Mouse (Mus musculus) hindbrain, embryonic 12.5 days (tissue): ENCODE data around the gene Lrrfip2. TPM values are rescaled to one million over a fixed set of nuclear protein-coding genes. Genes with fewer than 3 reads are reported as not detected.

Experiments
- ATAC-seq: fragments of 200-750 bp; cut with Nextera tagmentation; 2 replicates; pipeline ENCODE4 v1.8.0; 2017; ENCODE audit warnings: moderate TSS enrichment; ENCODE audit not compliant: low FRiP score
- H3K27ac ChIP-seq: fragments of 300-500 bp; sonication (generic); 2 replicates; pipeline ENCODE4 v1.5.1; 2016; ENCODE audit warnings: mild to moderate bottlenecking
- H3K27me3 ChIP-seq: fragments of 300-500 bp; sonication (generic); 2 replicates; pipeline ENCODE4 v1.6.1; 2016; ENCODE audit warnings: mild to moderate bottlenecking
- H3K36me3 ChIP-seq: fragments of 300-500 bp; sonication (generic); 2 replicates; pipeline ENCODE4 v1.6.1; 2016; ENCODE audit warnings: mild to moderate bottlenecking
- H3K4me1 ChIP-seq: fragments of 300-500 bp; sonication (generic); 2 replicates; pipeline ENCODE4 v1.6.1; 2016
- H3K4me2 ChIP-seq: fragments of 300-500 bp; sonication (generic); replicated peaks from 2 replicates; pipeline ENCODE4 v1.6.1; 2016; ENCODE audit warnings: mild to moderate bottlenecking
- H3K4me3 ChIP-seq: fragments of 300-500 bp; sonication (generic); 2 replicates; pipeline ENCODE4 v1.5.1; 2016; ENCODE audit warnings: mild to moderate bottlenecking
- H3K9ac ChIP-seq: fragments of 300-500 bp; sonication (generic); 2 replicates; pipeline ENCODE4 v1.6.1; 2016; ENCODE audit warnings: mild to moderate bottlenecking, moderate library complexity
- H3K9me3 ChIP-seq: fragments of 300-500 bp; sonication (generic); replicated peaks from 2 replicates; pipeline ENCODE4 v1.6.1; 2016; ENCODE audit warnings: mild to moderate bottlenecking
- whole genome bisulfite sequencing: fragments of 180-500 bp; shearing (Covaris S2); methylation state at CpG from one replicate; pipeline ENCODE4 v1.1.7; 2016; 5-methylcytosine and 5-hydroxymethylcytosine counted together
- polyA plus RNA-seq: library from polyadenylated mRNA; unstranded; fragments of >200 nt; fragmentation: Nextera tagmentation; extraction: Ambion mirVana; gene quantifications from 2 replicates; pipeline ENCODE4 v1.2.1, GENCODE M21; 2016

Gene Lrrfip2
- polyA plus RNA-seq, 1 experiment from 2014 or later = 50.5 TPM

- 84% methylated on average over 6 of the region's 6 CpGs for WGBS
- Histone ChIP-seq H3K9ac (no peak overlapping the region), H3K9me3 (no peaks in the 10 kb centered on the region), H3K27ac (no peak overlapping the region), H3K27me3 (no peaks in the 10 kb centered on the region), H3K4me3 (no peak overlapping the region), H3K4me2 (no peak overlapping the region), H3K36me3 (peaks cover 59% of the 10 kb centered on the region), H3K4me1 (no peaks in the 10 kb centered on the region)
- ATAC-seq = no peak
These were observed 126.0 kb downstream of the Lrrfip2 start for GRCm38 (mm10) chr9:111243384-111243783.

GRCm38 (mm10) chr9:111245546-111245945 is 128.2 kb downstream of the Lrrfip2 start:
- H3K27ac ChIP-seq = no peak overlapping the region
- WGBS = 79% methylated on average over 6 of the region's 6 CpGs
- ATAC-seq = no peak
- no peak overlapping the region for H3K4me3 ChIP-seq
- no peaks in the 10 kb centered on the region for H3K4me1 ChIP-seq
- H3K9me3 ChIP-seq = no peaks in the 10 kb centered on the region
- H3K27me3 ChIP-seq = no peaks in the 10 kb centered on the region
- peaks cover 50% of the 10 kb centered on the region for H3K36me3 ChIP-seq
- no peak overlapping the region for H3K9ac ChIP-seq
- no peak overlapping the region for H3K4me2 ChIP-seq

GRCm38 (mm10) chr9:111247682-111248246 is 130.4 kb downstream of the Lrrfip2 start:
- peaks cover 50% of the 10 kb centered on the region for H3K36me3 ChIP-seq

GRCm38 (mm10) chr9:111252161-111252869 is 134.9 kb downstream of the Lrrfip2 start:
- Histone ChIP-seq H3K27ac (no peak overlapping the region), H3K4me2 (no peak overlapping the region), H3K36me3 (peaks cover 60% of the 10 kb centered on the region), H3K27me3 (no peaks in the 10 kb centered on the region), H3K4me3 (no peak overlapping the region), H3K9me3 (no peaks in the 10 kb centered on the region), H3K9ac (no peak overlapping the region), H3K4me1 (no peaks in the 10 kb centered on the region)
- ATAC-seq = no peak
- 75% methylated on average over 7 of the region's 7 CpGs for WGBS

More at GRCm38 (mm10) chr9:111247682-111248246, 130.4 kb downstream of the Lrrfip2 start:
- no peaks in the 10 kb centered on the region for H3K4me1 ChIP-seq
- H3K27me3 ChIP-seq = no peaks in the 10 kb centered on the region
- no peak for ATAC-seq
- H3K4me3 ChIP-seq = no peak overlapping the region
- H3K27ac ChIP-seq = no peak overlapping the region
- no peaks in the 10 kb centered on the region for H3K9me3 ChIP-seq
- no peak overlapping the region for H3K9ac ChIP-seq
- WGBS = 90% methylated on average over 3 of the region's 3 CpGs
- no peak overlapping the region for H3K4me2 ChIP-seq

- H3K9ac ChIP-seq = no peak overlapping the region
- no peak overlapping the region for H3K27ac ChIP-seq
- no peak overlapping the region for H3K4me2 ChIP-seq
- no peaks in the 10 kb centered on the region for H3K4me1 ChIP-seq
- H3K27me3 ChIP-seq = no peaks in the 10 kb centered on the region
- peaks cover 67% of the 10 kb centered on the region for H3K36me3 ChIP-seq
- ATAC-seq = no peak
- H3K9me3 ChIP-seq = no peaks in the 10 kb centered on the region
- H3K4me3 ChIP-seq = no peak overlapping the region
- WGBS = 63% methylated on average over 1 of the region's 1 CpGs
These were observed 143.1 kb downstream of the Lrrfip2 start for GRCm38 (mm10) chr9:111260360-111260985.

- no peak for ATAC-seq
- Histone ChIP-seq H3K9ac (no peak overlapping the region), H3K4me1 (no peaks in the 10 kb centered on the region)
These were observed 144.0 kb downstream of the Lrrfip2 start for GRCm38 (mm10) chr9:111261356-111261755.

GRCm38 (mm10) chr9:111267998-111268397 is 150.6 kb downstream of the Lrrfip2 start:
- no peak overlapping the region for H3K27ac ChIP-seq
- H3K9me3 ChIP-seq = no peaks in the 10 kb centered on the region
- no peak overlapping the region for H3K9ac ChIP-seq
- 98% methylated on average over 2 of the region's 2 CpGs for WGBS
- H3K4me1 ChIP-seq = peaks cover 11% of the 10 kb centered on the region
- H3K27me3 ChIP-seq = no peaks in the 10 kb centered on the region
- no peak overlapping the region for H3K4me3 ChIP-seq
- no peak overlapping the region for H3K4me2 ChIP-seq
- peaks cover 28% of the 10 kb centered on the region for H3K36me3 ChIP-seq
- ATAC-seq = no peak

More at GRCm38 (mm10) chr9:111261356-111261755, 144.0 kb downstream of the Lrrfip2 start:
- H3K9me3 ChIP-seq = no peaks in the 10 kb centered on the region
- peaks cover 62% of the 10 kb centered on the region for H3K36me3 ChIP-seq
- no peak overlapping the region for H3K4me3 ChIP-seq
- WGBS = 97% methylated on average over 4 of the region's 4 CpGs
- H3K27ac ChIP-seq = no peak overlapping the region
- H3K4me2 ChIP-seq = no peak overlapping the region
- no peaks in the 10 kb centered on the region for H3K27me3 ChIP-seq

GRCm38 (mm10) chr9:111270606-111271005 is 153.2 kb downstream of the Lrrfip2 start:
- ATAC-seq = no peak
- peaks cover 22% of the 10 kb centered on the region for H3K36me3 ChIP-seq
- peaks cover 34% of the 10 kb centered on the region for H3K4me1 ChIP-seq
- peak overlapping the region; percentile 92 for H3K27ac ChIP-seq
- WGBS = 11% methylated on average over 5 of the region's 5 CpGs
- H3K4me2 ChIP-seq = peak overlapping the region; percentile 59
- H3K9me3 ChIP-seq = no peaks in the 10 kb centered on the region
- H3K9ac ChIP-seq = peak overlapping the region; percentile 74
- peak overlapping the region; percentile 79 for H3K4me3 ChIP-seq
- H3K27me3 ChIP-seq = no peaks in the 10 kb centered on the region

GRCm38 (mm10) chr9:111271056-111271433 is 153.7 kb downstream of the Lrrfip2 start:
- Histone ChIP-seq H3K9me3 (no peaks in the 10 kb centered on the region), H3K36me3 (peaks cover 22% of the 10 kb centered on the region), H3K4me1 (peaks cover 39% of the 10 kb centered on the region), H3K4me3 (peak overlapping the region; percentile 79), H3K9ac (peak overlapping the region; percentile 74), H3K4me2 (peak overlapping the region; percentile 59), H3K27me3 (no peaks in the 10 kb centered on the region), H3K27ac (peak overlapping the region; percentile 92)
- under 1% methylated on average over 32 of the region's 32 CpGs for WGBS
- peak; percentile 83 for ATAC-seq

- Histone ChIP-seq H3K4me1 (peaks cover 44% of the 10 kb centered on the region), H3K4me3 (peak within 1 kb of the TSS; percentile 79), H3K4me2 (peak within 1 kb of the TSS; percentile 94), H3K27ac (peak within 1 kb of the TSS; percentile 95), H3K27me3 (no peaks in the 10 kb centered on the region), H3K9ac (peak within 1 kb of the TSS; percentile 91), H3K36me3 (peaks cover 21% of the 10 kb centered on the region), H3K9me3 (no peaks in the 10 kb centered on the region)
- ATAC-seq = peak; percentile 99
- under 1% methylated on average over 64 of the region's 64 CpGs for WGBS
These were observed 154.2 kb downstream of the Lrrfip2 start, which contains the start of the genes Mlh1 and Epm2aip1 for GRCm38 (mm10) chr9:111271434-111272160. Gene Mlh1, minus strand, starts transcription at chr9:111271791. Gene Epm2aip1, plus strand, starts transcription at chr9:111271929.

- no peaks in the 10 kb centered on the region for H3K27me3 ChIP-seq
- H3K4me3 ChIP-seq = peak overlapping the region; percentile 79
- no peaks in the 10 kb centered on the region for H3K9me3 ChIP-seq
- no peak for ATAC-seq
- H3K4me1 ChIP-seq = peaks cover 45% of the 10 kb centered on the region
- H3K9ac ChIP-seq = peak overlapping the region; percentile 91
- peaks cover 16% of the 10 kb centered on the region for H3K36me3 ChIP-seq
- whole genome bisulfite sequencing = 12% methylated on average over 19 of the region's 19 CpGs
- peak overlapping the region; percentile 94 for H3K4me2 ChIP-seq
- peak overlapping the region; percentile 95 for H3K27ac ChIP-seq
These were observed 155.0 kb downstream of the Lrrfip2 start for GRCm38 (mm10) chr9:111272356-111272755.
